Mouse (Mus musculus): Measurements from ENCODE around the gene Haus2. TPM values are rescaled to one million over a fixed set of nuclear protein-coding genes. Genes with fewer than 3 reads are reported as not detected.

Gene Haus2
- polyA plus RNA-seq, 1 experiment from 2014 or later = 17.6 TPM

Other genes starting within 250 kb of the Haus2 start
- 4.9 and 5.5 TPM in 2 replicates for gene Ganc, start 205.5 kb upstream of the Haus2 start, polyA plus RNA-seq (2015; fragmentation: Nextera tagmentation; extraction: Ambion mirVana)
- gene Tmem87a, start 205.3 kb upstream of the Haus2 start, polyA plus RNA-seq (2015; fragmentation: Nextera tagmentation; extraction: Ambion mirVana) = 4.0 and 6.2 TPM in 2 replicates
- gene Capn3, start 153.4 kb upstream of the Haus2 start, polyA plus RNA-seq (2015; fragmentation: Nextera tagmentation; extraction: Ambion mirVana) = 5.7 and 6.1 TPM in 2 replicates
- 25.6 and 29.1 TPM in 2 replicates for gene Zfp106, start 45.5 kb upstream of the Haus2 start, polyA plus RNA-seq (2015; fragmentation: Nextera tagmentation; extraction: Ambion mirVana)
- 31.3 and 36.9 TPM in 2 replicates for gene Snap23, start 41.7 kb upstream of the Haus2 start, polyA plus RNA-seq (2015; fragmentation: Nextera tagmentation; extraction: Ambion mirVana)
- 14.2 and 15.6 TPM in 2 replicates for gene Lrrc57, start 137 bp downstream of the Haus2 start, polyA plus RNA-seq (2015; fragmentation: Nextera tagmentation; extraction: Ambion mirVana)
- 0.61 and 0.85 TPM in 2 replicates for gene Stard9, start 19.7 kb downstream of the Haus2 start, polyA plus RNA-seq (2015; fragmentation: Nextera tagmentation; extraction: Ambion mirVana)
- gene Cdan1, start 240.7 kb downstream of the Haus2 start, polyA plus RNA-seq (2015; fragmentation: Nextera tagmentation; extraction: Ambion mirVana) = 2.9 and 3.6 TPM in 2 replicates
- 0.80 and 0.89 TPM in 2 replicates for gene Ttbk2, start 241.2 kb downstream of the Haus2 start, polyA plus RNA-seq (2015; fragmentation: Nextera tagmentation; extraction: Ambion mirVana)